Mouse (Mus musculus): ENCODE results near the gene Daw1.
A peak's percentile ranks its signal among the peaks of the same experiment; 100 is the strongest.

Daw1 gene

GRCm38 (mm10) chr1:83187154-83187553 lies 27.6 kb downstream of the Daw1 start:
- peak; percentile 39 to 84 for DNase-seq (ENCODE audit: inconsistent age in 2 of 2, low spot score in 1 of 2)

GRCm38 (mm10) chr1:83209981-83210380 lies 50.4 kb downstream of the Daw1 start:
- DNase-seq (ENCODE audit: inconsistent age in 2 of 2, low spot score in 1 of 2) = no peak

- peak in 1 of 2 experiments; percentile 68 for DNase-seq (ENCODE audit: inconsistent age in 2 of 2, low spot score in 1 of 2)
These were observed 58.7 kb downstream of the Daw1 start for GRCm38 (mm10) chr1:83218260-83218659.

GRCm38 (mm10) chr1:83223072-83223471 lies 63.5 kb downstream of the Daw1 start:
- peak in 1 of 2 experiments; percentile 32 for DNase-seq (ENCODE audit: inconsistent age in 2 of 2, low spot score in 1 of 2)

GRCm38 (mm10) chr1:83224423-83224960 lies 64.9 kb downstream of the Daw1 start:
- no peak for DNase-seq (ENCODE audit: inconsistent age in 2 of 2, low spot score in 1 of 2)

- DNase-seq (ENCODE audit: inconsistent age in 2 of 2, low spot score in 1 of 2) = no peak
These were observed 68.4 kb downstream of the Daw1 start for GRCm38 (mm10) chr1:83227946-83228345.

- DNase-seq (ENCODE audit: inconsistent age in 2 of 2, low spot score in 1 of 2) = no peak
These were observed 88.7 kb downstream of the Daw1 start for GRCm38 (mm10) chr1:83248235-83248746.

GRCm38 (mm10) chr1:83251746-83252145 lies 92.2 kb downstream of the Daw1 start:
- no peak for DNase-seq (ENCODE audit: inconsistent age in 2 of 2, low spot score in 1 of 2)
